Mouse (Mus musculus) gastrocnemius, postnatal 4 days (tissue): ENCODE data around the gene Mcl1. TPM values are rescaled to one million over a fixed set of nuclear protein-coding genes. Genes with fewer than 3 reads are reported as not detected.
A peak's percentile ranks its signal among the peaks of the same experiment; 100 is the strongest.
"Not testable (repeated sequence)": the region's sequence is repeated elsewhere in the genome, so short reads cannot be mapped to it uniquely, and the experiment has no call there.

ENCODE experiments used
- DNase-seq, 2 experiments: peaks; one replicate each; pipeline ENCODE4 v3.0.0; 2021 to 2022; ENCODE audit warnings: low spot score in 2 of 2, mixed read lengths in 2 of 2
- long read RNA-seq, 2 experiments: library from polyadenylated mRNA; stranded (forward); transcript quantifications; one replicate each; pipeline ENCODE4 v2.0.0; 2021
- total RNA-seq, 2 experiments: library from RNA; stranded (reverse); gene quantifications; 2 replicates each; pipeline ENCODE4 v1.2.3; 2021

Mcl1 gene
- 100 to 1,000 TPM in 1 of 2 experiments, 10 to 100 TPM in 1; 90.6 to 107 TPM for total RNA-seq
- long read RNA-seq, experiment 1, transcript Mcl1-201 (3 exons, 3,418 nt): major isoform, 92 of 111 reads
- long read RNA-seq, experiment 1, partial matches to known transcripts: 18 of 111 reads
- long read RNA-seq, experiment 1, other reads (novel, unspliced or antisense): 1 of 111 reads
- long read RNA-seq, experiment 2, transcript Mcl1-201 (3 exons, 3,418 nt): major isoform, 96 of 113 reads
- long read RNA-seq, experiment 2, partial matches to known transcripts: 14 of 113 reads
- long read RNA-seq, experiment 2, other reads (novel, unspliced or antisense): 3 of 113 reads

DNA sequence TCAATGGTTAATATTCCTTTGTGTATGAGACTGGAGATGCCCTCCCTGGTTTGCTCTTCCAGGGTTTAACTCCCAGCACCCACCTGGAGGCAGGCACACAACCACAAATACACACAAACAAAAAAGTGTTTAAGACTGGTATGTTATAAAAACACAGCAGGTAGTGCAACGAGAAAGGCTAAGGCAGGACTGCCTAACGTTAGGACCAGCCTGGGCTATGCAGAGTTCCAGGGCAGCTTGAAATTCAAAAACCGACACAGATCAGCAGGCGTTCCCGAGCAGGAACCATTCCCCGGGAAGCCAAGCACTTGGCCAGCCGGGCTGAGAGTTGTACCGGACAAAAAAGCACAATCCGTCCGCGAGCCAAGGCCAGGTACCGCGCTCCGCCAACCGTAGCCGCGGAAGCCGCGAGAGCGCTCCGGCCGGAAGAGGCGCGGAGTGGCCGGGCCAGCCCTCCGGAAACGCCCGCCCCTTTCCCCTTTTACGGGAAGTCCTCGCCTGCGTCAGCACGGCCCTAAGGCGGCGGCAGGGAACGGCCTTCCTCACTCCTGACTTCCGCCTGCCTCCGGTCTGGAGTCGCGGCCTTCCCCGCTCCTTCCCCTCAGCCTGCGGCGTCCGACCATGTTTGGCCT lies at the start of gene Mcl1:
Gene Mcl1, plus strand, starts transcription at position 553 of the 632 bp plus-strand sequence.
- peak; percentile 93 to 96 for DNase-seq

DNA sequence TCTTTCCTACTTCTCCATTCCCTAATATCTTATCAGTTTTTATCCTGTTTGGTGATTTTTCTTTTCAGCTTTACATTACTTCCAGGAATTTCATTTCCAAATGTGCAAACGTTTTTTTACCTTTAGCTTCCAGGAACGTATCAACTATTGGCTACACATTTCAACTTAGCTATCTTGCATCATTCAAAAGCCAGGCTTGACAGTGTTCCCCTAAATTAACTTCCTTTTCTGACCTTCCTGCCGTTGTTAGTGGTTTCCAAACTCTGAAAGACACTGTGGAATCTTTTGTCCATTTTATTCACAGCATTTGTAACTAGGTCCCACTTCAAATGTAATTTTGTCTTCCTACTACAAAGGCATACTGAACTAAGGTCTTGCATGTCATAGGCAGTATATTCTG lies 49.4 kb upstream of the Mcl1 start:
- no peak for DNase-seq

DNA sequence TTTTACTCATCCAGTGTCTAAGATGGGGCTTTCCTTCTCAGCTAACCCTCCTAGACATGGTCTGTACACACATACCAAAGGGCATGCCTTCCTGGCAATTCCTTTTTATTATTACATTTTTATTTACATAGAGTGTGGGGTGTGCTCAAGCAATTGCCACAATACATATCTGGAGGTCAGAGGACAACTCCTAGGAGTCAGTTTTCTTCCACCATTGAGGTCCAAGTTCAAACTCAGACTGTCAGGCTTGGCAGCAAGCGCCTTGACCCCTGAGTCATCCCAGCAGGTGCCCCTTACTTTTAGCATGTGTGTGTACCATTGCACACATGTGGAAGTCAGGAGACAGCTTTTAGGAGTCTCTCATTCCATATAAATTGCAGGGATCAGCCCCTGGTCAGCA lies 44.6 kb upstream of the Mcl1 start:
- DNase-seq: no peak

DNA sequence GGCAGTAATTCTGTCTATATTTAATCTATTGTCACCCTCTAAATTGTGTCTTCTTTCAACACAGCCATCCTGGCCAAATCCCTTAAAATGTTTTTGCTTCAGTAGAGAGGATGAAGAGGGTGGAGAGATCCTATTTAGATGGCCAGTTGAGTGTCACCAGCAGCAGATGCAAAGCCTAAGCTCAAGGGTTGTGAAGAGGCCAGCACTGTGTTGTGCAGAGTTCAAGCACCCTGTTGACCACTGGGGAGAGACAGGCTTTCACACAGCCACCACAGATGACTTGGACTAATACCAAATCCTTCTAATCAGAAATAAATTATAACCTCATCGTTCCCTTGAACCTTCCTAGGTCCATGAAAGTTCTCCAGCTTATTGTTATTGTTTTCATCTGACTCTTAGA lies 40.1 kb upstream of the Mcl1 start:
- DNase-seq: no peak

DNA sequence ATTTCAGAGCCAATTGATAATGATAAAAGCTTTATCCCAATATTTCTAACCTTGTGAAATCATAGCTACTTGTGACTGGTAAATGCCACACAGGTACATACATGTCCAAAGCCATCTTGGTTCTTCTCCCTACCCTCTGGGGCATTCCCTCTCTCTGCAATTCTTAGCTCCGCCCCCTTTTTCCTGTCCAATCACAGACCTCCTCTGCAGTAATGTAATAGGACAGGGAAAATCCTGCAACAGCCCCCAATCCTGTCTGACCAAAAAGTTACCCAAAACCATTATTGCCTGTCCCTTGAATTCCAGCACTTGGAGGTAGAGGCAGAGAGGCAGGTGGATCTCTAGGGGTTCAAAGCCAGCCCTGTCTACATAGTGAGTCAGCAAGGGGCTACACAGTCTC lies 37.3 kb upstream of the Mcl1 start:
- DNase-seq: no peak

DNA sequence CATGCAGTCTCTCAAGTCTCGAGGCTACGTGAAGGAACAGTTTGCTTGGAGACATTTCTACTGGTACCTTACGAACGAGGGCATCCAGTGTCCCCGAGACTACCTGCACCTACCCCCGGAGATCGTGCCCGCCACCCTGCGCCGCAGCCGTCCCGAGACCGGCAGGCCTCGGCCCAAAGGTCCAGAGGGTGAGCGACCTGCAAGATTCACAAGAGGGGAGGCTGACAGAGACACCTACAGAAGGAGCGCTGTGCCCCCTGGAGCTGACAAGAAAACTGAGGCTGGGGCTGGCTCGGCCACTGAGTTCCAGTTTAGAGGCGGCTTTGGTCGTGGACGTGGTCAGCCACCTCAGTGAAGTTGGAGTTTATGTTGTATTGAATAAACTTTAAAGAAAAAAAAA lies 36.2 kb upstream of the Mcl1 start:
- DNase-seq: peak in 1 of 2 experiments; percentile 23

DNA sequence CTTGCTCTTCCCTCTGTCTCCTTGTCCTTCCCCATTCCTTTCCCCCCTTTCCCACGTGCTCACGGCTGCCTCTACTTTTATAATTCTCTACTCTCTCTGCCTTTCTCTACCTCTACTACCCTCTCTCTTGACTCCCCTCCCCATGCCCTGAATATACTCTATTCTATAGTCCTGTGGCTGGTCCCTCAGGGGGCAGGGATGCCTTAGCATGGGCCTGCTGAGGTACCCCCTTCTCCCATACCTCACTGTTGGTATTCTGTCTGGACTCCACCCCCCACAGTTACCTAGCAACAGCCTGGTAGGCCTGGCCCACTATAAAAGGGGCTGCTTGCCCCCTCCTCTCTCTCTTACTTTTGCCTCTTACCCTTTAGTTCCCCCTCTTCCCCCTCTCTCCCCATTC lies 35.0 kb upstream of the Mcl1 start:
- no peak for DNase-seq

DNA sequence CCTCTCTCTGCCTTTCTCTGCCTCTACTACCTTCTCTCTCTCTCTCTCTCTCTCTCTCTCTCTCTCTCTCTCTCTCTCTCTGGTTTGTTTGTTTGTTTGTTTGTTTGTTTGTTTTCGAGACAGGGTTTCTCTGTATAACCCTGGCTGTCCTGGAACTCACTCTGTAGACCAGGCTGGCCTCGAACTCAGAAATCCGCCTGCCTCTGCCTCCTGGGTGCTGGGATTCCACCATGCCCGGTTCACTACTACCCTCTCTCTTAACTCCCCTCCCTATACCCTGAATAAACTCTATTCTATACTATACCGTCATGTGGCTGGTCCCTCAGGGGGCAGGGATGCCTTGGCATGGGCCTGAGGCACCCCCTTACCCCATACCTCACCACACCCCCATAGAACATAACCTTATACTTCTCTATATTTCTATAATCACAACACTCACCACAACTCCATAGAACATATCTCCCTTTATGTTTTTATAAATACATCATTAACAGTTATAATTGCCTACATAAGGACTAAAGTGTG lies 34.5 kb upstream of the Mcl1 start:
- not testable (repeated sequence) for DNase-seq

DNA sequence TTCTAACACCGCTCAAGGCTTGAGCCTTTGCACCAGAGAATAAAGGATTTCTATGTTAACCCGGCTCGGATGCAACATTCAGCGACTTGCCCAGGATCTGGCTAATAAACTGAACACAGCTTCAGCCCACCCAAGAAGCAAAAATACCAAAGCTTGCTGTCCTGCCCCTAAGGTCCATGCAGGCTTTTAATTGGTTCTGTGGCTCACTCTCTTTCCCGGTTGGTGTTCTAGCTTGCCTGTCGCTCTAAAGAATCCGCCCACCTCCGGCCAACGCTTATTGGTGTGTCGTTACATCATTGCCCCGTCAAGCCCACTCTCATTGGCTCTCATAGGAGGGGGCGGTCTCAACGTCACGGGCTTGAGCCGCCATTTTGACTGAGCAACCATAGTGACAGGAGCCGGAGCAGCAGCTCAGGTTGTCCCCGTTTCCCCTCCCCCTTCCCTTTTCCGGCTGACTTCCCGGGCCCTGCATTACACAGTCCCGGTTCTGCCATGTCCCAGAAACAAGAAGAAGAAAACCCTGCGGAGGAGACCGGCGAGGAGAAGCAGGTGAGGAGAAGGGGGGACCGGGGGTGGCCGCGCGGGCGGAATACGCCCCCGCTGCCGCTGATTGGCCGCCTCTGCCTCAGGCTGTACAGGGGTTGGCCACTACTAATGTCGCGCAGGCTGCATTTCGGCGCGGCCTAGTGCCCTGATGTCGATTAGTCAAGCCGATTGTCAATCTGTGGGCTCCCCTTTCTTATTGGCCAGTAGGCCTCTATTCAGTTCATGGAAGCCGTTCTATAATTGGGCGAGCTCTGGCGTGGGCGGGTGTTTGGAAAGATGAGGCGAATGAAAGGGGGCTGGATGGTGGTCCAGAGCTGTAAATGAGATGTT lies 33.7 kb upstream of the Mcl1 start, which contains the start of gene Ensa:
Gene Ensa, plus strand, starts transcription at position 366 of the 876 bp plus-strand sequence.
- DNase-seq: peak; percentile 92 to 95

DNA sequence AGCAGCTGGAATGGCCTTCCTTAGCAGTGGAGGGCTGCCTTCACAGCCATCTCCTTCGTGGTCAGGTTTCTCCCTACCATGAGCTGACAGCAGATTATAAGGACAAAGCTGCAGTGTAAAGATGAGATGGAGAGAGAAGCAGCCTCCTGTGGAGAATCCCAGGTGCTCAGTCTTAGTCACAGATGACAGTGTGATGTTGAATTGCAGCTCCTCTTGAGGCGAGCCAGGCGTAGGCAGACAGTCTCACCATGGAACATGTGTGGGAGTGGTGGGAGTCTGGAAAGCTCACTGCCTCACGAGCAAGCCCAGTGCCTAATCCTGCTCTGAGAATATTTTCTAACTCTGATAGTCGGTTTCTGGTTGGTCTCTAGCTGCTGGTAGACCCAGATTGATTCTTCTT lies 30.8 kb upstream of the Mcl1 start:
- DNase-seq: no peak

DNA sequence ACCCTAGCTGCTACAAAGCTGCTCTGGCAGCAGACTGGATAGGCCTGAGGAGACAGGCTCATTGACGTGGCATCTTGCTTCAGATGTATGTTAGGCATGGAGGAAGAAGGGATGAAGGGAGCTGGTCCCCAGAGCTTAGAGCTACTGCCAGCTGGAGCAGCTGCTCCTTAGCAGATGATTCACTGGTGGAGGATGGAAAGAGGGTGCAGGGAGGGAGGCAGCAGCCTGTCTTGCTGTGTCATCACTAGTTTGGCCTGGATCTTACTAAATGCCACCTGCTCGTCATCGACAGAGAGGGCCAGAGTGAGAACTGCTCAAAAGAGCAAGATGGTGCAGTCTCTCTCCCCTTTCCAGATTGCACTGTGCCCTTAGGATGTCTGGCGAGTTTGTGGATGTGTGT lies 28.8 kb upstream of the Mcl1 start:
- no peak for DNase-seq

DNA sequence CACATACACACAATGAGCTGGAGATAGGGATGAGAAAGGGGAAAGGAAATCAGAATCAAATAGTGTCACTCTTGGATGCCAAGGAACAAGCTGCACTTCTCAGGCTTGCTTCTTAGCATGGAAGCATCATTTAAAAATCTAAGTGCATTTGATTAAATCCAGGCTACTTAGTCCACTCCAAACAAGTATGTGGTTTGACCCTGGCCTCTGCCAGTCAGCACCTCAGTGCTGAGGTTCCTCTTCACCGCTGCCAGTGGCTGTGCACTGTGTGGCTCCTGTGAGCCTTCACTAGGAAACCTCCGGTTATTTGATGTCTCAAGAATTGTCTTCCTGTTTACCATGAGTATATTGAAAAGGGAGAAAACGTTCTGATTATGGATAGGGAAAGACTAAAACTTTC lies 27.7 kb upstream of the Mcl1 start:
- DNase-seq: no peak

DNA sequence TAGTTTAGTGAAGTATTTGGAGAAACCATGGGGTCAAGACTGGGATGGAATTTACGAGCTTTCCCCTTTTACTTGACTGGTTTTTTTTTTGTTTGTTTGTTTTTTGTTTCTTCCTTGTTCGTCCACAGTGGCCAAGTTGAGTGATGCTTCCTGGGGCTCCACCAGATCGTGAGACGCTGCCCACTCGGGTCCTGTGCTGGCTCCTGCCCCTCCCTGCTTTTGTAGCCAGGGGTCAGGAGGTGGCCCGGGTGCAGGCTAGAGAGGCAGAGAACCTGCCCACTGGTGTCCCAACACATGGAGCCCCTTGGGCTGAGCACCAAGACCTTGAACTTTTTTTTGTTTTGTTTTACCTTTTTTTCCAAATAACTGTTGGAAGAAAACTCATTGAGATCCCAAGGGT lies 27.3 kb upstream of the Mcl1 start:
- DNase-seq: no peak

DNA sequence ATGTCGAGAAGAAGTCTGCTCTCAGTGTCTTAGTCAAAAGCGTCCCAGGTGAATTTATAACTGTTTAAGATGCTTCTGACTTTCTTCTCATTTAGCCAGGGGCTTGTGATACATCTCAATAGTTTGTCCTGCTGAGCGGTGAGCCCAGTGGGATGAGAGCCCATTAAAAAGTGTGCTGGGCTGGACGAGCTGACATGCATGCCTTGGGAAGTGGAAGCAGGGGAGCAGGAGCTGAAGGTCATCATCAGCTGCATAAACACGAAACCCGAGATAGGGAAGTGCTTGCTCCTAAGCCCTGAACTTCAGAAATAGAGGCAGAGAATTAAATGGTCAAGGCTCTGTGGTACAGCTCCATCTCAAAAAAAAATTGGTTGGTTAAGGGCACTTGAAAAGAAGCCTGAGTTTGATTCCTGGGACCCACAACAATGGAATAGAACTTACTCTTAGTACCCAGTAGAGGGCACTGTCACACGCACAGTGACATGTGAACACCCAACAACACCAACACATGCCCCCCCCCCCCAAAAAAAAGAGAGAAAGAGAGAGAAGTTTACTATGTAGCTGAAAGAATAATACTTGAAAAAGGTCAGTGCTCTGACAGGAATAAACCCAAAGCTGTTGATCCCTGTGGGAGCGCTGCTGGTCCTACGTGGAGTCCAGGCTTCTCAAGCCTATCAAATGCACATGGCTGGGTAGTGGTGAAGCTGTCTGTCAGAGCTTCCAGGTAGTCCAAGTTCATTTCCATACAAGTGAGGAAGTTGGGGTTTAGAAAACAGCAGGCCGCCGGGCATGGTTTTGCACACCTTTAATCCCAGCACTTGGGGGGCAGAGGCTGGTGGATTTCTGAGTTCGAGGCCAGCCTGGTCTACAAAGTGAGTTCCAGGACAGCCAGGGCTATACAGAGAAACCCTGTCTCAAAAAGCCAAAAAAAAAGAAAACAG lies 25.7 kb upstream of the Mcl1 start:
- DNase-seq: no peak

DNA sequence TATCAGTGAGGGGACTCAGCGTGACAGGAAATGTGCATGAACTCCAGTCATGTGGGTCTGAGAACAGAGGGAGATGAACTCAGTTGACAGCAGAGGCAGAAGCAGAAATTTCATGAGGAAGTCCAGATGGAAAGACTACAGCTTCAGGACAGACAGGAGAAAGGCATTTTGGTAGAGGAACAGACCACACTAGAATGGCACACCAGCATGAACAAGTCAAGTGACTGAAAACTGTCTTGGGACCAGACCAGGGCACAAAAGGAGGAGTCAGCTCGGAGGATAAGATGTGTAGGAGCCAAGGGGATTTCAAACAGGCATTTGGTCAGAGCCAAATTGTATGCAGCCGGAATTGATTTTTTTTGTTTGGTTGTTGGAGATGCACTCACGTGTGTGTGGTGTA lies 23.0 kb upstream of the Mcl1 start:
- DNase-seq: no peak

DNA sequence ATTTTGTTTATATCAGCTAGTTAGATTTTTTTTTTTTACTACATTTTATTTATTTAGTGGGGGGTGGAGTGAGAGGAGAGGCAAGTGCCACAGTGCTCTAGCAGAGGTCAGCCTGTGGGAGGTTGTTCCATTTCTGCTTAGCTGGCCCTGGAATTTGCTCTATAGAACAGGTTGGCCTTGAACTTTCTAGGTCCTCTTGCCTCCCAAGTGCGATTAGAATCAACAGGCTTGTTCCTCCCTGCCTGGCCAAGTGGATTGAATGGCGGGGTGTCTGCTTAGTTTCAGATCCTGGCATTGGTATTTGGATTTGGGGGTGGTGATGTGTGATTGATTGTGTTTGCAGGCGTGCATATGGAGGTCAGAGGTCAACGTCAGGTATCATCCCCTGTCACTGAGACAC lies 22.5 kb upstream of the Mcl1 start:
- no peak for DNase-seq

DNA sequence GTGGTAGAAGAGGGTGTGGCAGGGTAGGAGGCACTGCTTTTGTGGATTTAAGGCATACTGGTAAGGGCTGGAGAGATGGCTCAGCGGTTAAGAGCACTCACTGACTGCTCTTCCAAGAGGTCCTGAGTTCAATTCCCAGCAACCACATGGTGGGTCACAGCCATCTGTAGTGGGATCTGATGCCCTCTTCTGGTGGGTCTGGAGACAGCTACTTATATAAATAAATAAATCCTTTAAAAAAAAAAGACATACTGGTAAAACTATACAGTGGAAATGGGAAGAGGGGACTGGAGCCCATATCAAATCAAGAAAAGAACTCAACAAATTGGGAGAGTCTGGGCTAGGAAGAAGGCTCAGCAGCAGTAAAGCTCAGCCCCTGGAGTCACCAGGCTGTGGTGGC lies 18.9 kb upstream of the Mcl1 start:
- DNase-seq: no peak

DNA sequence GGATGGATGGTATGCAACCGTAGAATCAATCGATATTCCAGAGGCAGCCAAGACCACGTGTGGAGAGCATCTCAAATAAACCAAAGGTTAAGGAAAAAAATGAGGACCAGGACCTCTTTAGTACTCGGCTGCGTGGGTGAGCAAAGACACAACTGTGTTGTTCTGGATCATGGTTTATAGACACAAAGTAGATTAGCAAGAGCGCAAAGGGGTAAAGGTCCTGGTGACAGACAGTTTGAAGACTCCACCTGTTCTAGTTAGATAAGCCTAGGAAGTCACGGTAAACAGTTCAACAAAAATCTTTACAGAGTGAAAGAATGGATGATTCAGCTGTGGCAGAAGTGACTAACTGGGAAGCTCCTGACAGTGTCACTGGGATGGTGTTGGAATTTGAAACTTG lies 15.5 kb upstream of the Mcl1 start:
- DNase-seq: no peak

DNA sequence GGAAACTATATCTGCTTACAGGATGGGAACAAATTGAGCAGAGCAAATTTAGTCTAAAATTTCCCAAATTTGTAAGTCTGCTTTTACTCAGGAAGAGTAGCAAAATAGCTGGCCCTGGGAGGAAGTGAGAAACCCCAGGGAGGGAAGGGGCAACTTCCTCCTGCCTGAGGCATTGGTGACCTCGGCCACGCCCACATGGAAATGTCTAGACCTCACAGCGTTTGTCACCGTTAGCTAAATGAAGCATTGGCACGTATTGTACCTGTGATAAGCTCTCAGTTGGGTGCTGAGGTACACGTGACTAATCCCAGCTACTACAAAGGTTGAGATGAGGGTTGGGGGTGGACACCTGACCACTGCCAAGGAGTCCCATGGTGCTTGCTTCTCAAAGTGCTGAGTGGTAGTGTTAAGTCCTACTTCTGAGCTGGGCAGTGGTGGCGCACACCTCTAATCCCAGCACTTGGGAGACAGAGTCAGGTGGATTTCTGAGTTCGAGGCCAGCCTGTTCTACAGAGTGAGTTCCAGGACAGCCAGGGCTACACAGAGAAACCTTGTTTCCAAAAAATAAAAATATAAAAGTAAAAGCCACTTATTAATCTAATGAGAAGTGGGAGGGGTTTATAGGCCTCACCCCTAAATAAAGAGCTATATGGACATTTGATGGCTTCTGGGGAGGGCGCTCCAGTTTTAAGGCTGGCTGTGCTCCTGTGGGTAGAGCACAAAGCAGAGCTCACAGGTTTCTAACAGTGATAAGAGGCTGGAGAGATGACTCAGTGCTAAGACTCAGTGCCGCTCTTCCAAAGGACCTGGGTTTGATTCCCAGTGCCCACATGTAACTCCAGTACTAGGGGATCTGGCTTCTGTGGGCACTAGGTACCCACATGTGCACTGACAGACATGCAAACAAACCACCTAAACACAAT lies 13.0 kb upstream of the Mcl1 start:
- DNase-seq: no peak

DNA sequence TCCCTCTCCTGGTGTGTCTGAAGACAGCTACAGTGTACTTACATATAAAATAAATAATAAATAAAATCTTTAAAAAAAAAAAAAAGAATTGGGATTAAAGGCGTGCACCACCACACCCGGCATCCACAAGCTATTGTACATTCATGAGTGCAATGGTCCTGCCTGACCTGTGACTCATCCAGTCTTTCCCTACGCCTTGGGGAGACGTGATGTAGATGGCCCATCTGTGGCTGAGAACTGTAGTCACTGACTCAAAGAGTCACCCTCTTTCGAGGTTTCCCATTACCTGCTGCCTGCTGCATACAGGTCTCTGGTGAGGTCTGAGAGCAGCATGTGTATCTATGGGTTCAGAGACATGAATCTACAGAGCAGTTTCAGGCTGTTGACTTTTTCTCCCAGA lies 10.6 kb upstream of the Mcl1 start:
- no peak for DNase-seq
